Mouse (Mus musculus): ENCODE results near the gene Med27. TPM values are rescaled to one million over a fixed set of nuclear protein-coding genes. Genes with fewer than 3 reads are reported as not detected.
A peak's percentile ranks its signal among the peaks of the same experiment; 100 is the strongest.

Gene Med27
- total RNA-seq, 4 experiments from 2014 or later = 37.8 to 44.4 (median 40.5) TPM

DNA sequence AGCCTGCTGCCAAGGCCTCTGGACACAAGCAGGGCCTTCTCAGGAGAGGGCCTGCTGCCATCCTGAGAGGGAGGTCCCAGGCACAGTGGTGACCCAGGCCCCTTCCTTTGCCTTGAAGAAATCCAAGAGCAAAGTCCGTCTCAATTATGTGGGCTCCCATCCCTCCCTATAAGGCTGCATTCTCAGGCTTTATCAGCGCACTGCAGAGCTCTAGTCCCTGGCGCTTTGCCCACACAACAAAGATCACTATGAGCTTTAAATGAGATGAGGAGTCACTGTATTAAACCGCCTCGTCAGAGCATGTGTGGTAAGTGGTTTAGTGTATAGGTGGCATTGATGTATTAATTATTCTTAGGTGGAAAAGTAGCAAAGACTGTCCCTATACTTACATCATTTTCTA is 85.9 kb downstream of the Med27 start:
- no peak for DNase-seq (ENCODE audit: low spot score in 2 of 2)

DNA sequence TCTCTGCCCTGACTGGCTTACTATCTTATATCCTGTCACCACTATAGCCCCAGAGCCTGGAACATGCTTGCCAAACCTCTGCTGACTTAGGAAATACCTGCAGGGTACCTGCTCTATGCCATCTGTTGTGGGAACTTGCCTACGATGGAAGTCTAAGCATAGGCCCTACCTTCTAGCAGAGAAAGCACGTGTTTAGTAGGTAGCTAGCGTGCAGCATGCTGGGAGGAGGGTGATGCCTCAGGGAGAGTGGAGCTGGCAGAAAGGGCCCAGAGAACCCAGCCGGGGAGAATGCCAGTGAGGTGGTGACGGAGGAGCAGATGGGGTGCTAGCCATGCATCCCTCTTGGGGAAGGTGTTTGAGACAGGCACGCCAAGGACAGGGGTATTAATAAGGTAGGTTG is 89.8 kb downstream of the Med27 start:
- no peak for DNase-seq (ENCODE audit: low spot score in 2 of 2)

- no peak for DNase-seq (ENCODE audit: low spot score in 2 of 2)
Measured at GRCm38 (mm10) chr2:29437111-29437510, 90.5 kb downstream of the Med27 start.

DNA sequence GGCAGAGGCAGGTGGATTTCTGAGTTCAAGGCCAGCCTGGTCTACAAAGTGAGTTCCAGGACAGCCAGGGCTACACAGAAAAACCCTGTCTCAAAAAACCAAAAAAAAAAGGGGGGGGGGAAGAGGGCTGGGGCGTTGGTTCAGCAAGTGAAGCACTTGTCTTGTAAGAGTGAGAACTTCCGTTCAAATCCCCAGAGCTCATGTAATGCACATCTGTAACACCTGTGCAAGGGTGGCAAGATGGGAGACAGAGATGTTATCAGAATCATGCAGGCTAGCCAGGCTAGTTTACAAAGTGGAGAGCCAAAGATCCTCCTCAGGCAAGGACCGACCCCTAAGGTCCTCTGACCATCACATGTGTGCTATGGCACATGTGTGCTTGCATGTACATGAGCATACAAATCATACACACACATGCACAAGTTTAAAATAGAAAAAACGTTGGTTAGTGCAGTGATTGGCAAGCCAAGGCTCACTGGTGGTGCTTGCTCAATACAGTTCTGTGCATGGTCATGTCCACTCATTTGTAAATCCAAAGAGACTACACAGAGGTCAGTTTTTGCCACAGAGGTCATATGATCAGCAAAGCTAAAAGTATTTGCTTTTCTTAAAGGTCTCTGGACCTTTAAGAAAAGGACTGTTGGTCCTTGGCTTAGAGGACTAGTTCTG is 91.4 kb downstream of the Med27 start:
- DNase-seq (ENCODE audit: low spot score in 2 of 2) = no peak

DNA sequence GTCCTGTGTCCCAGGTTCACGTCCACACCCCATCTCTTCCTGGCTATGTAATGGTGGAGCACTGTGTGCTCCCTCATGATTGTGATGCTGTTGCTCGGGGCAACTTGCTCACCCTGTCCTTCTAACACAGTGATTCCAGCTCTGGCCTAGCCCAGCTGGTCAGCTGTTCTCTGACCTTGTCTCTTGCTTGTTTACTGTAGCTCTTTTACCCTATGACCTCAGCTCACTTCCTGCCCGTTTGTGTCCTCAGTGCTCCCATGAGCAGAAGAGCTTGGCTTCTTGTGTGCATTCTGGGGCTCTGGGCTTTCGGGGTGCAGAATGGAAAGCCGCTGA is 91.9 kb downstream of the Med27 start:
- DNase-seq (ENCODE audit: low spot score in 2 of 2) = no peak

DNA sequence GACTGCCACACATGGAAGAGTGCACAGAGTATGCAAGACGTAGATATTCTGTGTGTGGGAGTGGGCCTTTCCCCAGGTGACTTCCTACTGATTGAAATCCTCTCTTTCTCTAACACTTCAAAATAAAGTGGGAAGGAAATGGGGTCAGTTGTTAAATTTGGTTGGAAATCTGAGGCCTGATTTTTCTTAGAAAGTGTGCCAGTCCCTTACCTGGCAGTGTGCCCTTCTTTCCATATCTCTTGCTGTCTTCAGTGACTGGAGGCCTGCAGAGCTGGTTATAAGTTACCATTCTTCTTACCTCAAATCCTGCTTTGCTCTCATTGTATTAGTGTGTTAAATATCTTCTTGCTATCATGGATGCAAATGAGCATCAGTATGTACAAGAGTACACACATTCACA is 92.4 kb downstream of the Med27 start:
- no peak for DNase-seq (ENCODE audit: low spot score in 2 of 2)

GRCm38 (mm10) chr2:29439396-29439795 is 92.8 kb downstream of the Med27 start:
- DNase-seq (ENCODE audit: low spot score in 2 of 2) = no peak

- no peak for DNase-seq (ENCODE audit: low spot score in 2 of 2)
Measured at GRCm38 (mm10) chr2:29439857-29440502, 93.4 kb downstream of the Med27 start.

DNA sequence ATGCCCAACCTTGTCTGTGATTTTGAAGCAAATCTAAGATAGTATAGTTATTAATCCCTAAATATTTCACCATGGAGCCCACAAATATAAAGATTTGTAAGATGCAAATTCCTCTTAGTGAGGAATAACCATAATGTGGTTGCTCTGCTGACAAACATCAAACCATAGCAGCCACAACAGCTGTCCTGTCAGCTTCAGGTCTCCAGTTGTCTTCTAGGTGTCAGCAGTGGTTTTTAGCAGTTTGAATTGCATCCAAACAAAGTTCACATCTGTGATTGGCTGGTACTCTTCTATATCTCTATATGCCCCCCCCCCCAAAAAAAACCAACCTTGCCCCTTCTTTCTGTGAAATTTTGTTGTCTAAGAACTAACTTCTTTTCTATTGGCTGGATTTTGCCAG is 95.7 kb downstream of the Med27 start:
- no peak for DNase-seq (ENCODE audit: low spot score in 2 of 2)

DNA sequence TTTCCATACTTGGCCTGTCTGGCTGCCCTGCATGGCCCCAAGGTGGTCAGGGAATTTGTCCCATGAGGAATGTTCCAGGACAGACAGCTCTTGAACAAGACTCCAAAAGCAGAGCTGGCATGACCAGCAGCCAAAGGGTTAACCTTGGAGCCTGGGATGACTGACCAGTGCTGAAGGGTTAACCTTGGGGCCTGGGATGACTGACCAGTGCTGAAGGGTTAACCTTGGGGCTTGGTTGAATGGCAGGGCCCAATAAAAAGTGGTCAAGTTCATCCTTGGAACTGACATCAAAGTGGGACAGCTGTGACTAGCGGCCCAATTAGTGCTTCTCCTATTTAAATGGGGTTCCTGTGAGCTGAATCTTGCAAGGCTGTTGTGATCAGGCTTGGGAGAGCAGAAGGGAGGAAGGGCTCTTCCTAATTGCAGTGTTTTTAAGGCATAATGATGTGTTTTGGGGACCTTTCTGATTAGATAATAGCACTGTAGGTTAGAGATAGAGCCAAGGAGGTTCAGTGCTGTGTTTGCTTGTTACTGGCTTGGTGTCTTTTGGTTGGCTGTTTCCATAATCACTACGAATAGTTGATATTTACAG is 97.1 kb downstream of the Med27 start:
- no peak for DNase-seq (ENCODE audit: low spot score in 2 of 2)

DNA sequence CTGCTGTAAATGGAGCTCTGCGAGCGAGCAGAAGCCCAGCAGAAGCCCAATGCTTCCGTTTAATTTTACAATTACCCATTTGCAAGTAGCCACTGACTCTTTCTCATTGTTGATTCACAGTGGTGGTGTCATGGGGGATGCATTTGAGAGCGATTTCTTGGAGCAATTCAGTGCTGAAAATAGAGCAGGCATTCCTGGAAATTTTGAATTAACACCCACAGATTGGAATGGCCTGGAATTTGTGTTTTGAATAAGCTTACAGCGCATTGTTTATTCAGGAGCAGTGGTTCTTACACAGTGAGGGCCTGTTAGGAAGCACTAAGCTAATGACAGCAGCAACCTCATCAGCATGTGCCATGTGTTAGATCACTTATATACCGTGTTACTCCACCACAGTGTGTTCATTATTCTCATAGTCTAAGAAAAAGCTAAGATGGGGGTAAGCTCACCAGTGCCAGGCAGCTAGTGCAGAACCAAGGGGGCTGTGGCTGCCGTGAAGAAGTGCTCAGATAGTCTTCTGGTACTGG is 101.9 kb downstream of the Med27 start:
- DNase-seq (ENCODE audit: low spot score in 2 of 2) = no peak

- DNase-seq (ENCODE audit: low spot score in 2 of 2) = peak in 1 of 2 experiments; percentile 62
Measured at GRCm38 (mm10) chr2:29451368-29451999, 104.9 kb downstream of the Med27 start.

- no peak for DNase-seq (ENCODE audit: low spot score in 2 of 2)
Measured at GRCm38 (mm10) chr2:29453376-29453775, 106.8 kb downstream of the Med27 start.

GRCm38 (mm10) chr2:29456631-29457320 is 110.2 kb downstream of the Med27 start:
- DNase-seq (ENCODE audit: low spot score in 2 of 2) = no peak

DNA sequence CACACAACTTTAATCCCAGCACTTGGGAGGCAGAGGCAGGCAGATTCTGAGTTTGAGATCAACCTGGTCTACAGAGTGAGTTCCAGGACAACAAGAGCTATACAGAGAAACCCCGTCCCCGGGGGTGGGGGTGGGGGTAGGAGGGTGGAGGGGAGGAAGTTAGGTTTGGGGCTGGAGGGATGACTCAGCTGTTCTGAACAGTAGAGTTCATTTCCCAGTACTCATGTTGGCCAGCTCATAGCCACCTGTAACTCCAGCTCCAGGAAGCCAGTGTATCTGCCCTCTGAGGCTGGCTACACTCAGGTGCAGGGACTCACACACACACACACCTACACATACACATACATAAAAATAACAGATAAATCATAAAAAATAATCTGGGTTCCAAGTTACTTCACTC is 111.1 kb downstream of the Med27 start:
- no peak for DNase-seq (ENCODE audit: low spot score in 2 of 2)

GRCm38 (mm10) chr2:29458346-29458950 is 111.8 kb downstream of the Med27 start:
- no peak for DNase-seq (ENCODE audit: low spot score in 2 of 2)

- DNase-seq (ENCODE audit: low spot score in 2 of 2) = no peak
Measured at GRCm38 (mm10) chr2:29459648-29460047, 113.0 kb downstream of the Med27 start.

DNA sequence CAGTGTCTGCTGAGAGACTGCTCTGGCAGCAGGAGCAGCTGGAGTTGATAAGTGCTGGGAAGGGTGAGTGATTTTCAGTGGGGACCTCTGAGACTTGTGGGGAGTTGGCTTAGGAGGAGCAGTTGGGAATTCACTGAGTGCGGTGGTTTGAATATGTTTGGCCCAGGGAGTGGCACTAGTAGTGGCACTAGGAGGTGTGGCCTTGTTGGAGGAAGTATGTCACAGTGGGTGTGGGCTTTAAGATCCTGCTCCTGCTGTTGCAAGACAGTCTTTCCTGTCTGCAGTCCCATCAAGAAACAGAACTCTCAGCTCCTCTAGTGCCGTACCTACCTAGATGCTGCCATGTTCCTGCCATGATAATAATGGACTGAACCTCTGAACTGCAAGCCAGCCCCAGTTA is 115.2 kb downstream of the Med27 start:
- DNase-seq (ENCODE audit: low spot score in 2 of 2) = no peak

- no peak for DNase-seq (ENCODE audit: low spot score in 2 of 2)
Measured at GRCm38 (mm10) chr2:29463039-29463585, 116.5 kb downstream of the Med27 start.

DNA sequence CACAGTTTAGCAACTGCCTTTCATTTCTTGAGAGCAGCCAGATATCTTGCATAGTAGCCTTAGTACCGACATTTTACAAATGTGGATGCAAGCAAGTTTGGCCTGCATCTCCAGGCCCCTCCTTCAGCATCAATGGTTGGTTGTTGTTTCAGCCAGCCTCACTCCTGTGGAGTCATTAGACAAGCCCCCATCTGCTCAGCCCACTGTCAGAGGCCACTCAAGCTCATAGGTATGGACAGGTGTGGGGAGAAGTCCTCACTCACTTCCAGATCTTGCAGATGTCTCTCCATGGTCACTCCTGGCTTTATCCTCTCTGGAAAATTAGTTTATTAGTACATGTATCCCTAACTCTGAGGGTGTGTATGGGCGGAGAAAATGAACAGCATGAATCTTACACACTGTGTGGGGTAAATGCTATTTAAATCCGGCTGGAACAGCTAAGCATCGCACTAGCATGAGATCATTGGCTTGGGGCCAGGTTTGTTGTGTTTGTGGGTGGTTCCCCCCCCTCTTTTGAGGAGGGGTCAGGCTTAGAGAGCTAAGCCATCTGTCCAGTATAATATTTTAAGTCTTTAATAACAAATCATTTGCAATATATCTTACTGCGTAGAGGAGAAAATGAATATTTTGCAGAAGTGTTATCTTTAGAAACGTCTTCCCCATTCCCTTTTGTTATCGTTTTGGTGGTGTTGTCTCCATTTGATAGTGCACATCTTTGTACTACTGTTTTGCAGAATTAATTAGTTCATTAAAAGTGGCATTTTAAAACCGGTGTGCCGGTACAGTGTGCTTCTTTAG is 118.4 kb downstream of the Med27 start:
- DNase-seq (ENCODE audit: low spot score in 2 of 2) = peak in 1 of 2 experiments; percentile 60
